ENCODE assay signal across 16 mouse cellular contexts in the genomic region with DNA sequence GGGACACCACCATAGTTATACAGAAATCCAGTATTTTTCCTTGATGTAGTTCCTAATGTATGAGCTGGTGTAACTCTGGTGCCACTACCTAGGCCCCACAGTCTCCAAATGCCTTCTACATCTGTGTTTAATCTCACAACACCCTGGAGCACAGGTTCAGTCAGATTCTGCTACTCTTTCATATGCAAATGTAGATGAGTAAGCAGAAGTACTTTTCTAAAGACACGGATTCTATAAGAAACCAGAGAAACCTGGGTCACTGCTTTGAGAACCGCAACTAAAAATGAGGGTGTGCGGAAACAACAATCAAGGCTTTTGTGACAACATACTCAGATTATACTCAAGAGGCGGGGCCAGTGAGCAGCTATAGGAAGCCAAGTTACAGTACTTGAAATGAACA. TPM values are rescaled to one million over a fixed set of nuclear protein-coding genes. Genes with fewer than 3 reads are reported as not detected.
"Had no signal": no experiment of that assay in that cellular context is flagged by ENCODE, and none has a peak within 500 bp of the region (broad histone marks: within the 10 kb centered on the region; RNA-seq: fewer than 3 reads in every experiment).

No protein-coding gene starts in this region.

- DNase-seq: kidney, postnatal 10 days; kidney, postnatal 36 days; left cerebral cortex, postnatal 4 days; liver, postnatal 0 days; lung, embryonic 14.5 days; thymus, adult 18-20 months; thymus, postnatal 36 days had no signal

- H3K36me3 ChIP-seq: kidney, embryonic 15.5 days; limb, embryonic 12.5 days; limb, embryonic 15.5 days; midbrain, embryonic 12.5 days; neural tube, embryonic 13.5 days had no signal

- H3K27ac ChIP-seq: kidney, embryonic 15.5 days; limb, embryonic 12.5 days; limb, embryonic 15.5 days; liver, embryonic 14.5 days; macrophage; midbrain, embryonic 12.5 days; neural tube, embryonic 13.5 days had no signal

- H3K4me3 ChIP-seq: kidney, embryonic 15.5 days; limb, embryonic 12.5 days; limb, embryonic 15.5 days; midbrain, embryonic 12.5 days; myocyte; neural tube, embryonic 13.5 days had no signal

- H3K9ac ChIP-seq: kidney, embryonic 15.5 days; limb, embryonic 12.5 days; limb, embryonic 15.5 days; liver, embryonic 14.5 days; liver, postnatal 0 days; lung, embryonic 14.5 days; midbrain, embryonic 12.5 days; neural tube, embryonic 13.5 days had no signal

- H3K4me1 ChIP-seq: kidney, embryonic 15.5 days; limb, embryonic 12.5 days; limb, embryonic 15.5 days; midbrain, embryonic 12.5 days; neural tube, embryonic 13.5 days had no signal

- H3K9me3 ChIP-seq: kidney, embryonic 15.5 days; limb, embryonic 12.5 days; limb, embryonic 15.5 days; midbrain, embryonic 12.5 days; neural tube, embryonic 13.5 days had no signal

RNA-seq across cellular contexts. Expression of gene 4931440F15Rik, which starts 57.6 kb away (rescaled TPM):
- total RNA-seq: neutrophil, adult 5-6 weeks had no signal
